Mouse (Mus musculus): ENCODE measurements around the gene Fcgr3.

Fcgr3 gene

DNA sequence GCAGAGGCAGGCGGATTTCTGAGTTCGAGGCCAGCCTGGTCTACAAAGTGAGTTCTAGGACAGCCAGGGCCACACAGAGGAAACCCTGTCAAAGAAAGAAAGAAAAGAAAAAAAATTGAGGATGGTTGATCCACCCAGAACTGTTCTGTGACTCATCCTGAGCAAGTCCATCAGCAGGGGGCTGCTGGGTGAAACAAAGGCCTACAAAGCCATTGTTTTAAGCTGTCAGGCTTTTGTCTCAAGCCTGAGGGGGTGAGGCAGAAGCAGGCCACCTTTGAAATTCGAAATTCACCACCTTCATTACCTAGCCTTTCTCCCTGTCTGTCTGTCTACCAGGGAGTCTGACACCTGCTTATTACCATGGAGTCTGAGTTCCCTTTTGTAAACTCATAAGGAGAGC is 18.2 kb downstream of the Fcgr3 start:
- DNase-seq: no peak

DNA sequence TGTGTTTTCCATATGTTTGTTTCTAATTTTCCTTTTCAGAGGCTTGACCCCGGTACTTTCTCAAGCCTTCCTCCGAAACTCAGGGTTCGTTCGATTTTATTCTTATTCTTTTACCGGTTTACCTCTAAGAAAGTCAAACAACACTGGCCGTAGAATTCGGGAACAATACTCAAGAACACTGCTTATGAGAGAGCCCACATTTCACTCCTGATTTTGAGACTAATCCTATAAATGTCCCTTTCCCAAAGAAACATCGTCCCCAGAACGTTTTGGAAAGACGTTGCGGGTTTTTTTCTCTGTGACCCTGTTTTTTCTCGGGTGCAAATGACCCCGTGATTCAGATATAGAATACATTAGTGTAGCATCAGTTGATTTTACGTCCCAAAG is 19.7 kb downstream of the Fcgr3 start:
- DNase-seq: no peak

DNA sequence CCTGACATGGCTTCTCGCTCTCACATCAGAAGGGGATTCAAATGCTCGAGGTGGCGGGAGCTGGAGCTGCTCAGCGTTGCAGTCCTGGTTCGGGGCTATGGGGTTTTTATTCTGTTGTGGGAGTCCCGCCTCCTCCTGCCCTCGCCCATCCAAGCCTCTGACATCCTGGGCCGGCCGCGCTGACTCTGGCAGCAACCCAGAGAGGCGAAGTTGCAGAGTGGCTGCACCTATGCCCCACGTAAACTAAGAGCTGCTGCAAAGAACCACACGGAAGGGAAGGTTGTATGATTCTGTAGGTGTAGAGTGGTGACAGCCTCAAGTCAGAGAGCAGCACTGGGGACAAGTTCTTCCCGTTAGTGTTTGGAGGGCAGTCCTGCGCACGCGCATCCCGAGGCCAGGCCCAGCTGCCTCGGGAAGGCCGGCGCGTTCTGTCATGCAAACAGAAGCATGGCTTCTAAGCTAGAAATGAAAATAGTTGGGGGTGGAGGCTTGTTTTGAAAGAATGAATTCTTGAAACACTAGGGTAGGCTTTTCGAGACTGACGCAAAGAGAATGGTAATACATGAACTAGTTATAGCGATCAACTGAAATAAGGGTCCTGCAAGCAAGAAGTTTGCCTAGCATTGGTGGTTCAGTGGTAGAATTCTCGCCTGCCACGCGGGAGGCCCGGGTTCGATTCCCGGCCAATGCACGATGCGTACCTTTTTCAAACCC is 20.2 kb downstream of the Fcgr3 start:
- DNase-seq: peak; percentile 91

DNA sequence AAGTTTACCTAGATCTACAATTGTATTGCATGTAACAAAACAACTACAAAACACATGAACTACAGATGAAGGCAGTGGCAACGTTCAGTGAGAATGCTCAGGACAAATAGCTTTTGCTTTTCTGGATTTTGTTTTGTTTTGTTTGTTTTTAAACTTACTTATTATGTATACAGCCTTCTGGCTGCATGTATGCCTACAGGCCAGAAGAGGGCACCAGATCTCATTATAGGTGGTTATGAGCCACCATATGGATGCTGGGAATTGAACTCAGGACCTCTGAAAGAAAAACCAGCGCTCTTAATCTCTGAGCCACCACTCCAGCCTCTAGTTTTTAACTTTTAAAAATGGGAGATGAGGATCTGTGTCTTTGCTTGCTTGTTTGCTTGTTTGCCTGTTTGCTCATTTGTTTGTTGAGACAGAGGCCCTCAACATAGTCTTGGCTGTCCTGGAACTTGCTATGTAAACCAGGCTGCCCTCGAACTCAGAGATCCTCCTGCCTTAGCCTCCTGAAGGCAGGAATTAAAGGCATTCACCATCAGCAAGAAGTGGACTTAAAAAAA is 21.1 kb downstream of the Fcgr3 start:
- no peak for DNase-seq

DNA sequence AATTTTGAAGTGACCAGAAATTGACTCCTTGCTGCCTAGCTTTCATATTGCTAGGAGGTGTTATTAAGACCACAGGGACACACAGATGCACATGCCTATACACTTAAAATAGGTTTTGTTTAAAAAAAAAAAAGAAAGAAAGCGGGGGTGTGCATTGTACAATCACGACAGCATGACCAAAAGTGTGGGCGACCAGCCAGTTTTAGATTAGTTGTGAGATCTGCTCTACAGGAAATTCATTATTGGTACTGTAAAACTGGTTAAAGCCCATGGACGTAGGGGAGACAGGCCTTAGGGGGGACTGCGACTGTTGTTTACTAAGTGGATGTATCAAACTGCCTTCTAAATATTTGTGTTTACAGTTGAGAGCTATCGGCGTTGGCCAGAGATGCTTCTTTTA is 24.9 kb downstream of the Fcgr3 start:
- DNase-seq: no peak

DNA sequence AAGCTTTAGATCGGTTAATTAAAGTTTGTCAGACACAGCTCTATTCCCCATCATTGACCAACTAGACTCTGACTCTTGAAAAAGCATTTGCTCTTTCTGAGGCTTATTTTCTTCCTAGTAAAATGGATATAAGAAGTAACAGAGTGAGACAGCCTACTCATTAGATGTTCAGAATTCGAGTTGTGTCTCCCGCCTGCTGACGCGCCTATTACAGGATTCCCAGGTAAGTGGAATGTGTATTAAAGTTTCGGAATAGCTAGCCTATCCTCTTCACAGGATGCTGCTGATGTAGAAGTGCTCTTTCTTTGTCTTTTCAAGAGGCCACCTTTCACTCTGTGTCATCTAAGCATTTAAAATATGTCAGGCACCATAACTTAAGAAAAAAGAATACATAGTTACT is 25.6 kb downstream of the Fcgr3 start:
- DNase-seq: no peak

DNA sequence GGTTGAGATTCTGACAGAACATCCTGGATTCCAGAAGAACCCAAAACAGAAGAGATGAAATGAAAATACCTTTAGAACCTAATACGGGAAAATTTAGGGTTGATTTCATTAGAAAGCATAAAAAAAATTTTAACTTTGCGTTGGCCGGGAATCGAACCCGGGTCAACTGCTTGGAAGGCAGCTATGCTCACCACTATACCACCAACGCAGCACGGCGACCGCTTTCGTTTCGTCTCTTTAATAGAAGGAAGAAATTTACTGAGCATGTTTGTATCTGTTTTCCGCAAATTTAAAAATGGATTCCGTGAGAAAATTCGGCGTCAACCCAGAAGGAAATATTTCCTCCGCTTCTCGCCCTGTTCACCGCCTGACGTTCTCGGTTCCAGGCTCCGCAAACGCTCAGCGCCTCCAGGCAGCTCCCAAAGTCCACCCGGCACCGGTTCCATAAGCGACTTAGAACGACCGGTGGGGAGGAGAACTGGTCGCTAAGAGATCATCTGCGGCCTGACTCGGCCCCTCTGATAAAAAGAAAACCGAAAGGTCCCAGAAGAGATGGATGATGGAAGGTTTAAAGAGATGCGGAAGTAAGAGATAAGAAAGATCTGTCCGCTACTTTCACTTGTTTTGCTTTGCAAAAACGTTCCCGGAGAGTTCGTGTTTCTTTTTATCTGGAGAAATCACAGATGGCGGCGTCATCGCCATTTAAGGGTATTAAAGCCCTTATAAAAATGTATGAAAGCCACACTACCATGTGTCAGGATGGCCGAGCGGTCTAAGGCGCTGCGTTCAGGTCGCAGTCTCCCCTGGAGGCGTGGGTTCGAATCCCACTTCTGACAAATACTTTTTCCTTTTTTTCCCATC is 26.6 kb downstream of the Fcgr3 start:
- peak; percentile 89 for DNase-seq

DNA sequence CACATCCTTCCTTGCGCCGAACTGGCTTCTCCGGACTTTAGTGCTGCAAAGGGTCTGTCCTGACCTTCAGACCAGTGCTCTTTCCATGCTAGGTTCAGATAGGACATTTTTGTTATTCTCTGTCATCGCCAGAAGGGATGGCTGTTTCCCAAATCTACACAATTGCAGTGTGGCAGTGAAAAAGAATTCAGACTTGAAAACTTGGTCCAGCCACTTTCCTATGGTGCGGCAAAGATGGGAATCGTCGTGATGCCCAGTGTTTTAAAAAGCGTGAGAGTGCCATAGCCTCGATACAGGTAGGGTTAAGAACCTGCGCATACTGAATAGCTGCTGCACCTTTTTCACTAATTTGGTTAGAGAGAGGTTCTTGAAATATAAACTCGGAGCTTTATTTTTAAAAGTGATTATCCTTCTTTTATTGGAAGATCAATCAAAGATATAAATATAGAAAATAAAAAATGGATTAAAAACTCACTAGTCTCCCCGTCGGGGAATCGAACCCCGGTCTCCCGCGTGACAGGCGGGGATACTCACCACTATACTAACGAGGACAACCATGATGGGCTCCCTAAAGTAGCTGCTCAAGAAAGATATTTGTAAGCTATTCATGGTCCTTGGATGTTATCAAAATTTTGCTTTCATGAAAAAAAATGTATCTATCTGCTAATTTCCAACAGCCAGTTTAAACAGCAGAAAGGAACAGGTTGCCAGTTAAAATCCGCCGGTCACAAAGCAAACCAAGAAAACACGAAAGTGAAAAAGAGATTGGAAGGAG is 28.0 kb downstream of the Fcgr3 start:
- DNase-seq: peak; percentile 81

DNA sequence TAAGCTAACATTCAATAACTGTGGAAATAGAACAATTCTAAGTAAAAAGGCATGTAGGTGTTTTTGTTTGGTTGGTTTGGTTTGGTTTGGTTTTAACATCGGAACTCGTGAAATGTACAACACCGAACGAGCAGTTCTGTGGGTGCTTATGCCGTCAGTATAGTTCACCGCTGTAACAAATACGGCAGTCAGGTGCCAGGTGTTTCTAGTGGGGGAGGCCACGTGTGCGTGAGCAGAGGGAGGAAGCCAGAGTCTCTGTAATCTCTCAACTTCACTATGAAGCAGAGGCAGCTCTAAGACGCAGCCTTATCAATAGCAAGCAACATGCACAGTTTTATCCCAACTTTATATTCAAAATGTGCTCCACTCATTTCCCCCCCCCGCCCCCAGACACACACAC is 29.1 kb downstream of the Fcgr3 start:
- no peak for DNase-seq

DNA sequence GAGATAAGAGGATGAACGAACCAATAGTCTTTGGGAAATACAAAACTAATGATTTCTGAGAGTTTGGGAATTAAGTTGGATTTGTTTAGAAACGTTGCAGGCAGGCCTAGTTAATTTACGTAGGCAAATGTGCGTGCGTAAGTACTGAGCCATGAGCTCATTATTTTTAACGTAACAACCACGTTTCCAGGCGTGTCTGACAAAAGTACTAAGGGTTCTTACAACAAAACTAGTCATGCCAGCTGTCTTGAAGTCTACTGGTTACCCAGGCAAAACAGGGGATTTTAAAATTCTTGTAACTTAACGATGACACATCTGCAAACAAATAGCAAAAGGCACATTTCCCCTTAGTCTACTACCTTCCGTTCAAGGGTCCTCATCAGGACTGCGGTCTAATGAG is 30.5 kb downstream of the Fcgr3 start:
- no peak for DNase-seq

DNA sequence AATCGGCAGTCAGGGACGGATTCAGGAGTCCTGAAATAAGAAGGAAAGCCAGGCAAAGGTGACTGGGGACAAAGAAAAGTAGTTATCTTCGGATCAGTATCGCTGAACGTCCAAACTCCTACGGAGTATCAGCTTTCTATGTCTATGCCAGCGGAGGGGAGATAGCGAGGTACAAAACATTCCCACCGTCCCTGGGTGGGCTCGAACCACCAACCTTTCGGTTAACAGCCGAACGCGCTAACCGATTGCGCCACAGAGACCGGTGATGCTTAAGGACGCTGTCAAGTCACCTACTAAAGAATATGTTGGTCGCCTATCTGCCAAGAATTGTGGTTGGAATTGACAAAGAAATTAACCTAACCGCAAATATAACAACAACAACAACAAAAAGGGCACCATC is 31.0 kb downstream of the Fcgr3 start:
- peak; percentile 87 for DNase-seq

DNA sequence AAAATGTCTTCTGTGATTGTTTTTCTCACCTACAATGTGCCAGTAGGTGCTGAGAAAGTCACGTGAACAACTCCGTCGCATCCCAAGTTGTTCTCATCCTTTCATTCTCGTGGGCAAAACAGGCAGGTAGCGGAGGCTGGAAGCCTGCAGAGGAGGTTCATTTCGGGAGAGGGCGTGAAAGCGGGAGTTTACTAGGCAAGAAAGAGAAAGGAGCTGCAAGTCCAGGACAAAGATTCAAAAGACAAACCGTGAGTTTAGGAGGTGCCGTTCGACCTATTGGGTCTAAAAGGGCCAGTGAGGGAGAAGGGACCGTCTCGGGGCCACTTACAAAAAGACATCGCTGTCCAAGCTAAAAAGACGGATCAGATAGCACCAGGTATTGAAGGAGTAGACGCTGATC is 31.5 kb downstream of the Fcgr3 start:
- DNase-seq: no peak

DNA sequence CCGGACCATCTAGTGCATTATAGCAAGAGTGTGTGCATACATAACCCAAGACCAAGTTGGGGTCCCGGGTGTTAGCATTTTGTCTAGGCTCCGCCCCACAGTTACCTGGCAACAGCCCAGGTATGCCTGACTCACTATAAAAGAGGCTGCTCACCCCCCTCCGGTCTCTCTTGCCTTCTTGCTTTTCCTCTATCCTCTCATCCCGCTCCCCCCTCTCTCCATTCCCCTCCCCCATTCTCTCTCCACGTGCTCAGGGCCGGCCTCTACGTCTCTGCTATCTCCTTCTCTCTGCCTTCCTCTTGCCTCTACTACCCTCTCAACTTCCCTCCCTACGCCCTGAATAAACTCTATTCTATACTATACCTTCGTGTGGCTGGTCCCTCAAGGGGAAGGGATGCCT is 32.0 kb downstream of the Fcgr3 start:
- no peak for DNase-seq

DNA sequence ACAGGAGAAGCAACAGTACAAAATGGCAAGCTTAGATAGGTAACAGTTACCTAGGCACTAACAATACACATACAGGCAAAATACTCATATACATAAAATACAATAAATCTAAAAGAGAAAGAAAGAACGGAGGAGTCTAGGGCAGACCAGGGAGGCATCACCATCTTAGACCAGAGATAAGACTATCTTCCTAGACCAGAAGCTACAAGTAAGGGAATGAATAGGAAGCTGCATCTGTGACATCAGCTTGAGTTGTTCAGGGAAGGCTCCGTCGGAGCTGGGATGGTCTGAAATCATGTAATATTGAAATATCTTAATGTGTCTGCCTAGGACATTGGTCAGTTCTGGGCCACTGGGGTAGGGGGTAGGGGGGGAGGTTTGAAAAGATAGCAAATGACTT is 33.0 kb downstream of the Fcgr3 start:
- DNase-seq: no peak

DNA sequence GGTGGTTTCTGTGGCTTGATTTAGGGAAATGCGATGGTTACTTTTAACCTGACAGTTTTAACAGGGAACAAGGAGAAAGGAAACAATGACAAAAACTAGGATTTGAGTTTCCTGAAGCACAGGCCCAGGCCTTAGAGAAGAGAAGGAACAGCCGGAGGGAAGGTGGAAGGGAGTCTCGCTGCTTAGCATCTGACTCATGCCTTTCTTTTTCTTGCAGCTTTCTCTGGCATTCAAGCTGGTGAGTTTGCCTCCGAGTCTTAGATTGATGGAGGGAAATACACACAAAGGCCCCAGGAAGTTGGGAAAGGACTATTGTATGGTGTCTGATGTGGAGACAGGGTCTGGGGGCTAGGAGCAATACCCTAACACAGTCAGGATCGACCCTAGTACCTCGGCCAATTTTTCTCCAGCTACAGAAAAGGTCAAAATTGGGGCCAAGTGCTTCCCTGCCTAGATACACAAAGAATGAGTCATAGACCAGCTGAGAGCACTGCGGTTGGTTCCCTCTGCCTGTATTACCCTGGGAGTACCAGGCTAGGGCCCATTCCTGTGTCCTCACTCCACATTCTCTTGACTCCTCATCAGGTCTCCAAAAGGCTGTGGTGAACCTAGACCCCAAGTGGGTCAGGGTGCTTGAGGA is 45.3 kb downstream of the Fcgr3 start:
- DNase-seq: no peak

DNA sequence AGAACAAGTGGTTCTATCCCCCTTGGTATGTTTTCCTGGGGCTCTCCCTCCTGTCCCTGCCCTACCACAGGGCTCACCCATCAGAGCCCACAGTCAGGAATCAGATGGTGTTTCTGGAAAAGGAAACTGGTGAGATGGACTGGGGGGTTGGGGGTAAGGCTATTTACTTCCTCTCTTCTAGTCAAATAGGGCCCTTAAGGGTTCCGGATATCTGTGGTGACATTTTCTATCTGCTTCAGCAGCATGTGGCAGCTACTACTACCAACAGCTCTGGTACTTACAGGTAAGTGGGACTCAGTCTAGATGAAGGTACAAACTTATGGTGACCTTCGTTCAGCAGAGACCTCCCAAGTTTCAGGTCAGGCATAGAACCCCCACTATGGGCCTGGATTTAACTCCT is 46.0 kb downstream of the Fcgr3 start, which contains the start of gene Fcgr4:
Gene Fcgr4, plus strand, starts transcription at position 184 of the 400 bp plus-strand sequence.
- no peak for DNase-seq

DNA sequence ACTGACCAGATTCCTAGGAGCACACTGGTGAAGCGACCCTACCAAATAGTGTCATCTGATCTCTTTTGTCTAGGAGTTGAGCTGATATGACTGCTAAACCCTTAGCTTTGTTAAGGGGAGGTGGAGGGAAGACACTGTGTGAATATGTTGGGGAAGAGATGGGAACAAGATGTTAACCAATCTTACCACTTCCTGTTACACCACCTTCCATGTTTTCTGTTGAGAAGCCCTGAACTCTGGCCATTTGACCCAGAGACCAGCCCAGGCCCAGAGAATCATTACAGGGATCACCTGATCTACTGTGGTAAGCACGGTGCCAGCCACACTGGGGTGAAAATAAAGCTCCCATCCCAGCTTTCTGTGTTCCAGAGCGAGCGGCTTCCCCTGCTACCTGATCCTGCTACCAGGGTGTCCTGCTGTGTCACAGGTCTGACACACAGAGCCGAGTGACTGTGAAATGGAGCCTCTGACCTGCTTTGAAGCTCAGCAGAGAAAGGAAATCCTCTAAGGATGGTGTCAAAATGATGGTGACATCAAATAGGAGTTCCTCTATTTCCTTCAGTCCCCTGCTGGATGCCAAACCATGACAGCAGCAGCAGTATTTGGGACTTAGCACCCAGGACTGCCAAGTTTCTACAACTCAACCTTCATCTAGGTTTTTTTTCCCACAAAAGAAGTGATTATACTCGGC is 47.1 kb downstream of the Fcgr3 start:
- no peak for DNase-seq

DNA sequence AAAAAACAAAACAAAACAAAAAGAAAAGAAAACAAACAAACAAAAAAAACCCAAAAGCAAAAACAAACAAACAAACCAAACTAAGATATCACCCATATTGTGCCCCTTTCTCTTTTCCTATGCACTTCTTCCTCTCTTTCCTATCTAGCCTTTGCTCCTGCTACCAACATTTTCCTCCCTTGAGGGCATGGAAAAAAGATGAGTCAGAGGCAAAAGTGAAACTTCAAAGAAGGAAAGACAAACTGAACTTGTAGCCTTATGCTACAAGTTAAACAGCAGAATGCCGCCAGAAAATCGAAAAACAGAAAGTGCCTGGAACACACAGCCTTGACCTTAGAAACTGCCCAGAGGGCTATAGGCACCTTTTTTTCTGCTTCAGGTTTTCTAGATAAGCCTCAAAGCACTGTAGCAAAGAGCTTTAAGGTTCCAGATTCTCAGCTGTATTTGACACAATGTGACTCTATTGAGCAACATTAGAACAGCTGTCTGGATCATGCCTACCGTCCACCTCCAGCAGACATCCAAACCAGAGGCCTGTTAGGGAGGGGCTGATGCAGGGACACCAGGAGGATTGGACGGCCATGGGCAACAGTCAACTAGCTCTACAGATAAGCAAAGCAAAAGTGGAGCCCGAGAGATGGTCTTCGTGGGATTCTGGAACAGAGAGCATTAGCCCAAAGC is 47.9 kb downstream of the Fcgr3 start:
- DNase-seq: no peak

DNA sequence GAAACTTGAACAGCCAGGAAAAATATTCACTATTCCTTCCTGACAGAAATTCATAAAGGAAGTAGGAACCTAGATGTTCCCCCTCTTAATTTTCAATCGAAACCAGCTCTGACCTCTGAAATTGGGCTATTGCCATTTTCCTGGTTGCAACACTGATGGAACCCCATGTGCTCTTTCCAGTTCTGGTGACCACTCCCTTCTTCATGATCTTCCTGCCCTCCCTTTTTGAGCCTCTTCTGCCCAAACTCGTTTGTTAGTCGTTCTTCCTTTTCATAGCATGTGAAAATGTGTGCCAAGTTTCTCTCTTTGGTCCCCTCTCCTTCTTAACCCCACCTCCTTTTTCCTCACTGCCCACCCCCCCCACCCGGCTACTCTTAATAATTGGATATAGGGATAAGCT is 53.0 kb downstream of the Fcgr3 start:
- no peak for DNase-seq

DNA sequence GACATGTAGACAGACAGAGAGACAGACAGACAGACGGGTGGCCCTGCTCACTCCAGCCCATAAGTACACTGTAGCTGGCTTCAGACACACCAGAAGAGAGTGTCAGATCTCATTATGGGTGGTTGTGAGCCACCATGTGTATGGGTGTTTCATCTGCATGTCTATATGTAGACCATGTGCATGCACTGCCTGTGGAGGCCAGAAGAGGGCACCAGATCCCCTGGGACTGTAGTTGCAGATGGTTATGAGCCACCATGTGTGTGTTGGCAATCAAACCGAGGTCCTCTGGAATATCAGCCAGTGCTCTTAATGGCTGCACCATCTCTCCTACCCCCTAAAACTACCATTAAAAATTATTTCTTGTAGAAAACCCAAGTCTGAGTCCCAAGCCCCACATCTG is 57.8 kb downstream of the Fcgr3 start:
- no peak for DNase-seq

DNA sequence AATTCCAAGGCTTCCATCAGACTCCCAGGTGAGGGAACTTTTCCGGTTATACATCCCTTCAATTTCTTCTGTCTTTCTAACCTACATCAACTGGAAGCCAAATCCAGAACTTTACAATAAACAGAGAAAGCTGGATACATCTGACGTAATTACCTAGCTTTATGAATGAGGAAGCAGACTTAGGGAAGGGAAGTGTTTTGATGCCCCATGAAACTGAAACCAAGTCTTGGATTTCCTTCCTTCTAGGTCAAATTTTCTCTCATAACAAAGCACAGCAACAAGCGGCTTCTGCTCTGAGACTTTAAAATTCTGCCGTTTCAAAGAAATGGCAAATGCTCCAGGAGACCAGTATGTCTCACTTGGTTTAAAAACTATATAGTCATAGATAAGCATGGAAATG is 58.4 kb downstream of the Fcgr3 start:
- DNase-seq: no peak

DNA sequence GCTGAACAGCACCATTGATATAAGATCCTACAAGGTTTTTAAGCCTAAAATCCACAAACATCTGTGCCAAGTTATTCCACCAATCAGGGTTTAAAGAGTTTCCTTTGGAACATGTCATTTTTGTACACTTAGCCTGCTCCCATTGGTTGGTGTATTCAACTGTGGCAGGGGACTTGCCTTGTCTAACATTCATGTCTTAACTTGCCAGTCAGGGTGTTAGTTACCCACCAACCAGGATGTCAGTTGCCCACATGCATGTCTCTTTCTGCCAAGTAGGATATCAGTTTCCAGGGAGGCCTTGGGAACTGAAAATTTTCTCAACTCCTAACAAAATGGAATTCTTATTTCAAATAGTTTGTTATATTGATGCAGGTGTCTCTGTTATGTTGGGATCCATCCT is 59.1 kb downstream of the Fcgr3 start:
- DNase-seq: no peak

Measured in kidney, adult 9 months (tissue).